Mouse (Mus musculus): ENCODE results near the gene Myo16. TPM values are rescaled to one million over a fixed set of nuclear protein-coding genes. Genes with fewer than 3 reads are reported as not detected.
A peak's percentile ranks its signal among the peaks of the same experiment; 100 is the strongest.

The Myo16 gene
- total RNA-seq, 2 experiments from 2014 or later = 22.1 to 23.7 TPM

- Histone ChIP-seq H3K27ac (no peak overlapping the region), H3K4me3 (no peak overlapping the region)
- TF ChIP-seq CTCF (conservative IDR thresholded peaks at IDR 0.05) = no peak
- no peak for DNase-seq (ENCODE audit: low spot score in 2 of 2)
These were observed 260.2 kb downstream of the Myo16 start for GRCm38 (mm10) chr8:10413881-10414280.

GRCm38 (mm10) chr8:10414684-10415212, 261.0 kb downstream of the Myo16 start:
- TF ChIP-seq CTCF (conservative IDR thresholded peaks at IDR 0.05) = peak; percentile 96
- Histone ChIP-seq H3K27ac (no peak overlapping the region), H3K4me3 (no peak overlapping the region)
- DNase-seq (ENCODE audit: low spot score in 2 of 2) = peak; percentile 69 to 88

- no peak for TF ChIP-seq CTCF (conservative IDR thresholded peaks at IDR 0.05)
- H3K27ac ChIP-seq = no peak overlapping the region
These were observed 261.6 kb downstream of the Myo16 start for GRCm38 (mm10) chr8:10415288-10415687.

GRCm38 (mm10) chr8:10415885-10416284, 262.2 kb downstream of the Myo16 start:
- no peak overlapping the region for H3K4me3 ChIP-seq
- no peak for TF ChIP-seq CTCF (conservative IDR thresholded peaks at IDR 0.05)
- no peak overlapping the region for H3K27ac ChIP-seq
- DNase-seq (ENCODE audit: low spot score in 2 of 2) = no peak

More at GRCm38 (mm10) chr8:10415288-10415687, 261.6 kb downstream of the Myo16 start:
- H3K4me3 ChIP-seq = no peak overlapping the region
- DNase-seq (ENCODE audit: low spot score in 2 of 2) = no peak

- no peak for TF ChIP-seq CTCF (conservative IDR thresholded peaks at IDR 0.05)
- H3K4me3 ChIP-seq = no peak overlapping the region
- DNase-seq (ENCODE audit: low spot score in 2 of 2) = no peak
- H3K27ac ChIP-seq = no peak overlapping the region
These were observed 263.1 kb downstream of the Myo16 start for GRCm38 (mm10) chr8:10416806-10417205.

GRCm38 (mm10) chr8:10417281-10417680, 263.6 kb downstream of the Myo16 start:
- H3K4me3 ChIP-seq = no peak overlapping the region
- no peak for DNase-seq (ENCODE audit: low spot score in 2 of 2)
- no peak overlapping the region for H3K27ac ChIP-seq
- TF ChIP-seq CTCF (conservative IDR thresholded peaks at IDR 0.05) = no peak

GRCm38 (mm10) chr8:10418013-10418412, 264.3 kb downstream of the Myo16 start:
- no peak for DNase-seq (ENCODE audit: low spot score in 2 of 2)
- TF ChIP-seq CTCF (conservative IDR thresholded peaks at IDR 0.05) = no peak
- Histone ChIP-seq H3K4me3 (no peak overlapping the region), H3K27ac (no peak overlapping the region)

- H3K4me3 ChIP-seq = no peak overlapping the region
- no peak for DNase-seq (ENCODE audit: low spot score in 2 of 2)
- no peak for TF ChIP-seq CTCF (conservative IDR thresholded peaks at IDR 0.05)
- H3K27ac ChIP-seq = no peak overlapping the region
These were observed 265.3 kb downstream of the Myo16 start for GRCm38 (mm10) chr8:10418971-10419370.

GRCm38 (mm10) chr8:10419726-10420125, 266.0 kb downstream of the Myo16 start:
- TF ChIP-seq CTCF (conservative IDR thresholded peaks at IDR 0.05) = no peak
- no peak overlapping the region for H3K4me3 ChIP-seq
- DNase-seq (ENCODE audit: low spot score in 2 of 2) = no peak
- no peak overlapping the region for H3K27ac ChIP-seq

- no peak for TF ChIP-seq CTCF (conservative IDR thresholded peaks at IDR 0.05)
- Histone ChIP-seq H3K27ac (no peak overlapping the region), H3K4me3 (no peak overlapping the region)
- no peak for DNase-seq (ENCODE audit: low spot score in 2 of 2)
These were observed 266.8 kb downstream of the Myo16 start for GRCm38 (mm10) chr8:10420551-10420950.

GRCm38 (mm10) chr8:10421516-10422090, 267.9 kb downstream of the Myo16 start:
- H3K27ac ChIP-seq = no peak overlapping the region
- H3K4me3 ChIP-seq = no peak overlapping the region
- no peak for DNase-seq (ENCODE audit: low spot score in 2 of 2)
- no peak for TF ChIP-seq CTCF (conservative IDR thresholded peaks at IDR 0.05)

- no peak overlapping the region for H3K27ac ChIP-seq
- H3K4me3 ChIP-seq = no peak overlapping the region
- DNase-seq (ENCODE audit: low spot score in 2 of 2) = no peak
- no peak for TF ChIP-seq CTCF (conservative IDR thresholded peaks at IDR 0.05)
These were observed 281.8 kb downstream of the Myo16 start for GRCm38 (mm10) chr8:10435492-10435891.

- TF ChIP-seq CTCF (conservative IDR thresholded peaks at IDR 0.05) = peak; percentile 100
- Histone ChIP-seq H3K4me3 (no peak overlapping the region), H3K27ac (no peak overlapping the region)
- peak; percentile 65 to 82 for DNase-seq (ENCODE audit: low spot score in 2 of 2)
These were observed 285.1 kb downstream of the Myo16 start for GRCm38 (mm10) chr8:10438772-10439171.

All from layer of hippocampus, adult 2 months (tissue).